Mouse (Mus musculus): ENCODE results near the gene Olfr972. TPM values are rescaled to one million over a fixed set of nuclear protein-coding genes. Genes with fewer than 3 reads are reported as not detected.

Olfr972 gene
- not detected in 2 replicates for polyA plus RNA-seq (2012; rRNA removed)

DNA sequence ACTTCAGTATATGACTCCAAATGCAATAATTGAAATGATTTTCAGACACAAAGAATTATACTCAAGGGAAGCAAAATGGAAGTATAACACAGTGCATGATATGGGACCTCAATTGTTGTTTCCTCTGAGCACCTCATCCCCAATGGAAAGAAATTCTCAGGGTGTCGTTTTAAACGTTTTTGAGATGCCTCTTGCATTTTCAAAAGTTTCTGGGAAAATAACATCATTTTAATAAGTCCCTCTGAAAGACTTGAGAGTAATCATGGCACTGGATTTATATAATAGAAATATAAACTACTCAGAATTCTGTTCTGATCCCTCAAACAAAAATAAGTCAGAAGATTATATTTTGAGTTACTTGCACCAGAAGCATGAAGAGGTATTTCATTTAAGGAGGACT is at the start of gene Olfr972:
Gene Olfr972, plus strand, starts transcription at position 301 of the 400 bp plus-strand sequence.

DNA sequence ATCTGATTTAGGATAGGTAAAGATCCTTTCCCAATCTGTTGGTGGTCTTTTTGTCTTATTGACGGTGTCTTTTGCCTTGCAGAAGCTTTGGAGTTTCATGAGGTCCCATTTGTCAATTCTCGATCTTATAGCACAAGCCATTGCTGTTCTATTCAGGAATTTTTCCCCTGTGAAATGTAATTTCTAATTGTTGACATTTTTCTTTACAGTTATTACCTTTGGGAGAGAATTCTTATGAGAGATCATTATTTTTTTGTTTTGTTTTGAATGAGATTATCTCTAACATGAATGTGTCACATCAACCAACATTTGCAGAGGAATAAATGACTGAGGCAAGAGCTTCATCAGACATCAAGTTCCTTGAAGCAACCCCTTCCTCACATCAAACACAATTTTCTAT is 29.6 kb upstream of the Olfr972 start, which contains the start of gene Olfr971:
Gene Olfr971, plus strand, starts transcription at position 301 of the 400 bp plus-strand sequence.

DNA sequence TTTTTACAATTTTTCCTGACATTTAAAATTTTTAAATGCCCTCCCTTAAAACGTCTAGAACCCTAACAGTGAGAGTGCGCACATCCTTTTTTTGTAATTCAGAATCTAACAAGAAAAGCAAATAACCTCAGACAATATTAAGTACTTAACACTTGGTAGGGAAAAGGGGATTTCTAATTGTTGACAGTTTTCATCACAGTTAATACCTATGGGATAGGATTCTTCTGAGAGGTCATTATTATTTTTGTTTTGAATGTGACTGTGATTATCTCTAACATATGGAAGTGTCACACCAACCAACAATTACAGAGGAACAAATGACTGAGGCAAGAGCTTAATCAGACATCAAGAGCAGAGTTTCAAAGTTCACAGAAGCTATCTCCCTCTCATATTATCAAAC is 40.8 kb downstream of the Olfr972 start, which contains the start of gene Olfr229:
Gene Olfr229, plus strand, starts transcription at position 301 of the 400 bp plus-strand sequence.

Other genes with a start within 250 kb of the Olfr972 start
- gene Olfr960, start 245.0 kb upstream of the Olfr972 start, polyA plus RNA-seq (2012; rRNA removed), result not detected in 2 replicates
- not detected in 2 replicates for gene Olfr961, start 221.3 kb upstream of the Olfr972 start, polyA plus RNA-seq (2012; rRNA removed)
- not detected in 2 replicates for gene Olfr963, start 199.2 kb upstream of the Olfr972 start, polyA plus RNA-seq (2012; rRNA removed)
- not detected in 2 replicates for gene Olfr149, start 159.3 kb upstream of the Olfr972 start, polyA plus RNA-seq (2012; rRNA removed)
- not detected in 2 replicates for gene Olfr965, start 155.1 kb upstream of the Olfr972 start, polyA plus RNA-seq (2012; rRNA removed)
- gene Olfr150, start 135.4 kb upstream of the Olfr972 start, polyA plus RNA-seq (2012; rRNA removed), result not detected in 2 replicates
- gene Olfr967, start 120.2 kb upstream of the Olfr972 start, polyA plus RNA-seq (2012; rRNA removed), result not detected in 2 replicates
- gene Olfr968, start 83.2 kb upstream of the Olfr972 start, polyA plus RNA-seq (2012; rRNA removed), result not detected in 2 replicates
- not detected in 2 replicates for gene Olfr969, start 75.5 kb upstream of the Olfr972 start, polyA plus RNA-seq (2012; rRNA removed)
- not detected in 2 replicates for gene Olfr970, start 57.6 kb upstream of the Olfr972 start, polyA plus RNA-seq (2012; rRNA removed)
- not detected in 2 replicates for gene Olfr971, start 29.5 kb upstream of the Olfr972 start, polyA plus RNA-seq (2012; rRNA removed)
- gene Olfr229, start 40.9 kb downstream of the Olfr972 start, polyA plus RNA-seq (2012; rRNA removed), result not detected in 2 replicates
- gene Olfr974, start 71.1 kb downstream of the Olfr972 start, polyA plus RNA-seq (2012; rRNA removed), result not detected in 2 replicates
- not detected in 2 replicates for gene Olfr975, start 85.6 kb downstream of the Olfr972 start, polyA plus RNA-seq (2012; rRNA removed)
- gene Olfr976, start 94.7 kb downstream of the Olfr972 start, polyA plus RNA-seq (2012; rRNA removed), result not detected in 2 replicates
- gene Olfr978, start 125.7 kb downstream of the Olfr972 start, polyA plus RNA-seq (2012; rRNA removed), result not detected in 2 replicates
- gene Olfr979, start 137.0 kb downstream of the Olfr972 start, polyA plus RNA-seq (2012; rRNA removed), result not detected in 2 replicates
- not detected in 2 replicates for gene Olfr980, start 143.2 kb downstream of the Olfr972 start, polyA plus RNA-seq (2012; rRNA removed)
- not detected in 2 replicates for gene Olfr981, start 155.0 kb downstream of the Olfr972 start, polyA plus RNA-seq (2012; rRNA removed)
- gene Olfr982, start 207.4 kb downstream of the Olfr972 start, polyA plus RNA-seq (2012; rRNA removed), result not detected in 2 replicates
- not detected in 2 replicates for gene Olfr983, start 227.2 kb downstream of the Olfr972 start, polyA plus RNA-seq (2012; rRNA removed)
- gene Olfr984, start 247.8 kb downstream of the Olfr972 start, polyA plus RNA-seq (2012; rRNA removed), result not detected in 2 replicates